Mouse (Mus musculus) A20 (cell line): ENCODE data around the gene Pdia5.
A peak's percentile ranks its signal among the peaks of the same experiment; 100 is the strongest.

Experiments
- DNase-seq: peaks from one replicate; pipeline ENCODE4 v3.0.0-alpha.2; 2011; ENCODE audit warnings: low read depth, low spot score

The Pdia5 gene

DNA sequence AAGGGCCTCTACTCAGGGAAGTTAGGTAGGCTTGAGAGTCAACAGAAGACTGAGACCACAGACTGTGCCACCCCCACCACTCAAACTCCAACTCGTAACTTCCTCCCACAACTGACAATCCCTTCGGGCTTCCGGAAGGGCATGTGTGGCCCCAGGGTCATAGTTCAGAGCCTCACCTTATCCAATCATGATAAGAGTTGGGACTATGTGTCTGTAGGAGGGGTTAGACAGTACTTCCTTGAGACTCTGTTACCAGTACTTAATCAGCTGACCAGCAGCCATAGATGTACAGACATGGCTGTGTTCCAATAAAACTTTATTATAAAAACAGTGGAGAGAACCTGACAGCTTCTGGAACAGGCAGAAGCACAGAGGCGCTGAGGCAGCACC lies 48.7 kb downstream of the Pdia5 start:
- DNase-seq, result no peak

- no peak for DNase-seq
Observed at GRCm38 (mm10) chr16:35441346-35442025, 49.2 kb downstream of the Pdia5 start.

DNA sequence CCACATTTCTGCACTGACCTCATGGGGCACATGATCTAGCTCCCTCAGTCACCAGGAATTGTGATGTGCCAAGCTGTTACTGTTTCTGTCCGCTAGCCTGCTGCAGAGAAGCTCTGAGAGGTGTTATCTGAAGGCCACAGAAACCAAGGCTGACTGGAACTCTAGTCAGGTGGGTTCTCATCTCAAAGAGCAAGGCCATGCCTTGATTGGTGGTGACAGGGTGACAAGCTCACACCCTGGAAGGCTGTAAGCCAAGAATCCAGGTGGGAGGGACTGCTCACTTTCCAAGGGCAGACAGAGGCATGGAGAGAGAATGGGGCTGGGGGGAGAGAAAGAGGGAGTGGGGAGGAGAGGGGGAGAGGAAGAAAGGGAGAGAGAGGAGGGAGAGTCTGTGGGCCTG lies 51.6 kb downstream of the Pdia5 start:
- no peak for DNase-seq

- no peak for DNase-seq
Observed at GRCm38 (mm10) chr16:35431608-35432007, 59.1 kb downstream of the Pdia5 start.

- DNase-seq, result no peak
Observed at GRCm38 (mm10) chr16:35424926-35425325, 65.7 kb downstream of the Pdia5 start.

DNA sequence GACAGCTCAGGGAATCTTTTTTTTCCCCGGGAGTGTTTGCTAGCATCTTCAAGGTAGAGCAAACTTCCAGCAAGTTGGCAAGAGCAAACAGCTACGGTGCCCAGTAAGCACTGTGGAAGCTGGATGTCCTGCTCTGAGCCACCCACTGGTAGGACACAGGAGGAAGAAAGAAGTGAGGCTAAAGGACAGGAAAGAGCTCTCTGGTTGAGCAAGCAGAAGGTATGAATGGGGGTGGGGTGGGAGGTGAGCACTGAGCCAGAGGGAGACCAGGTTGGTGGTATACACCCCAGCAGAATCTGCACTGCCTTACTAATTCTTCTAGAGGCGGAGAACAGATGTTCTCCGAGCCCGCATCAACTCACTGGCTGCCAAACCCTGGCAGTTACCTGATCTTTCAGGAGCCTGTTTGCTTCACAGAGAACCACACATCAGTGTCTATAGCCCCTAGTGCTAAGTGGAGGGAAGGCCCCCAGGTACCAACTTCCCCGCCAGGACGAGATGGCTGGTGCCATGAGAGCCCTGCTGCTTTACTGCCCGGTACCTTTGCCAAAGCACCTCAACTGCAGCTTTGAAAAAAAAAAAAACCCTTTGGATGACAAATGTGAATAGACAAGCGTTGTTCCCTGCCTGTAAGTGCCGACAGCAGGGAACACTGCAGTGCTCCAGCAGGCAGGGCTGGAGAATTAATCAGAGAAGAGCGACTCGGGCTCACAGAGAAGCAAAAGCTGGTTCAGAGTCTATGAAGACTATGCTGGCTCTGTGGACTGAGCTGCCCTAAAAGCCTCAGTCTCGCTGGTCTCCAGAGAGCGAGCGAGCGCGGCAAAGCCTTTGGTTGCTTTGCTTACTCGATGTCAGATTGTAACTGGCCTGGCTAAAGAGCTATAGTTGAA lies 67.2 kb downstream of the Pdia5 start:
- DNase-seq, result no peak

- DNase-seq, result no peak
Observed at GRCm38 (mm10) chr16:35422705-35423104, 68.0 kb downstream of the Pdia5 start.

DNA sequence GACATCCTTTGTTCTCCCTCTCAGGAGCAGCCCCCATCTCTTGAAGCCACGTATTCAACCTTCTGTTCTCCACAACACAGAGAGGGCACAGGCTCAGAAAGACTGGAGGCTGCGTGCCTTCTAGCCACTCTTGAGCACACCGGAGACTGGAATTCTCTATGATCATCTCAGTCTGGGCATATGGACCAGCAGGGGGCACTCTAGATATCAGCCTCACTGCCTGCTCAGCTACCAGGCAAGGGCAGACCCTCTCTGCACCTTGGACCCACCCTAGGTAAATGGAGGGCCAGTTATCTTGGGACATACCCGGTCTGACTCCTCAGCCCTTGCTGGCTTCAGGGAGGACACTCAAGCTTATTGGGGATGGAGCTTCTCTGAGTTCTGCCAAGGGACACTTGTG lies 68.5 kb downstream of the Pdia5 start:
- DNase-seq, result peak; percentile 49

DNA sequence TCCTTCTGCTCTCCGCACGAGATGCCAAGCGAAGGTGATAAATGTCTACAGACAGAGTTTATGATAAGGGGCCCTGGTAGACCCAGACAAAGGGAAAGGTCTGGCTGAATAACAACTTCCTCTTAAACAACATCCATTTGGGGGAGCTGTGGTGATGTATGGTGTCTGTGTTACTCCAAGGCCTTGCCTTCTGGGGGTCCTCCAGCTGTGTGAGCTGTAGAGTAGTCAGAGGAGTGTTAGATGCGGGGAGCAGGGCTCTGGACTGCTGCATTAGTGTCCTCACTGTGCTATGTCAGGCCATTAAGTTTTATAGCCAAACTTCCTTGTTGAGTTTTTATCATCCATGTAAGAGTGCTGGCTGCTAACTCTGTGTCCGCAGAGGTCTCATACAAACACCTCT lies 76.1 kb downstream of the Pdia5 start:
- DNase-seq, result no peak

GRCm38 (mm10) chr16:35406706-35407105 lies 84.0 kb downstream of the Pdia5 start:
- DNase-seq, result no peak

- DNase-seq, result no peak
Observed at GRCm38 (mm10) chr16:35406166-35406565, 84.5 kb downstream of the Pdia5 start.

DNA sequence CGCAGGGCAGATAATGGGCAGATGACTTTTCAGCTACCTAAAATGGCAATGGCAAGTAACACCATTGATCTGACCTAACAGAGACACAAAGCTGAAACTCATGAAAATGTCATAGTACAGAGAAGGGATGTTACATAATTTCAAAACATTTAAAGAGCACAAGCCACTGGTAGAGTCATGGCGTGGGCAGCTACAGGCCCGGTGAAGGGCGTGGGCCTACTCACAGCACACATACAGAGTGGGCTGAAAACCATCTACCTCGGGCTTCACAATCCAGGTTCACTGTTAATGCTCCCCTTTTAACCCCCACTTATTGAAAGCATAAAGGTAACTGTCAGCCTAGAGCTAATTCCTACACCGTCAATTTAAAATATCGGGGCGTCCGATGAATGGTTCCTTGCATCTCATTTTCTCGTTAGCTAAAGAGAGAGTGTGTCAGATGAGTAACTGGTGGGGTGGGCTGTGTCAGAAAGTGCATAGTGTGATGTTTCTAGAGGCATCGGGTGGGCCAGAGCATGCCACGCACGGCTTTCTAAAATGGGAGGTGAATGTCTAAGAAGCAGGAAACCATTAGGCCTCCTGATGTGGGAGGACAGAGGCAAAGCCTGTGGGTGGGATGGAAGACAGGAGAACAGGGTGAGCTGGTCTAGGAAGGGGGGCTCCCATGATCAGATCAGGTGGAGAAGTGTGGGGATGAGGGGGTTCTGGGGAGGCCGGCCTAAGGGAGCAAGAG lies 85.2 kb downstream of the Pdia5 start:
- DNase-seq, result no peak

DNA sequence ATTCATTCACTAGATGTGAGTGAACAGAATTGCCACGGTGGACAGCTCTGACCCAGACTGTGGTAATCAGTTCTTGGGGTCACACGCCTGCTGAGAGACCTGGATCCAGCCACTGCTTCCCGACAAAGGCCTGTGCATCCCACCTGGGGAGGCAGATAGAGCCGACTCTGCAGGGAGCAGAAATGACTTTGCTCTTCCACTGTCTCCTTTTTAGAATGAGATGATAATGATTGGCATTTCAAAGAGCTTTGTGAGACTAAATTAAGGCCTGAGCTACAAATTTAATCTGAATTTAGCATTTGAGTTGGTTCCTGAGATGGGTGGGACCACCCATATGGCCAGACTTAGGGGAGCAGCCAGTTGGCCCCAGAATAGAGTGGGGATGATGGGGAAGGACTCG lies 85.8 kb downstream of the Pdia5 start:
- DNase-seq, result no peak

- DNase-seq, result no peak
Observed at GRCm38 (mm10) chr16:35403891-35404290, 86.8 kb downstream of the Pdia5 start.

GRCm38 (mm10) chr16:35403356-35403755 lies 87.3 kb downstream of the Pdia5 start:
- DNase-seq, result no peak

DNA sequence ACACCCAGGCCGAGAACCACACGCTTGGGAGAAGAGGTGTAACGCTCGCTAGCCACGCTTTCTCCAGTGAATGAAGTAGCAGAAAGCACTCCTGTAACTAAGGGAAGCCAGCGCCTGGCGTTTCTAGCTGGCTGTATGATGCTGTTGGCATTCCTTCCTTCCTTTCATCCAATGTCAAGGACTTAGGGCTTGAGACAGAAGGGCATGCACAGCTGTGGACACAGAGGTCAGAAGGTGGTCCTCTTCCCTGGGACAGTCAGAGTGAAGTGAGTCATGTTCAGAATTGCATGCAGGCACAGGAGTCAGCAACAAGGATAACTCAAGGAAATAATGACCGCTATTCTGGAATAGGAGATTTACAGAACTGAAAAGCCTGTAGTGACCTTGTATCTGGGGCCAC lies 97.9 kb downstream of the Pdia5 start:
- no peak for DNase-seq

- DNase-seq, result no peak
Observed at GRCm38 (mm10) chr16:35385654-35386053, 105.0 kb downstream of the Pdia5 start.

DNA sequence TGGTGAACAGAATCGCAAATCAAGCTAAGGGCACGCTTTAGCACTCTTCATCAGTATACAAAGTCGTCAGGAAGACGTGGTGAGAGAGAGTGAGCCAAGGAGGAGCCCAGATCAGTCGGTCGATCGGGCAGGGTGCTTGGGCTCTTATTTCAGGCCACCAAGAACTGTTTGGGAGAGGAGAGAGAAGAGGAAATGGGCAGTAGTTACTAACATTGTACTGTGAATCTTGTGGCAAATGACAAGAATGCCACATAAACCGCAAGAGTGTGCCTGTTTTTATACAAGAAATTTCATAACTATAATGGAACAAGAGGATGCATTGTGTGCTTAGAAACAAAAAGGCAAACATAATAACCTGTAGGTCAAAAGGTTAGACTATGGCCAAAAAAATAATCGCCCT lies 110.6 kb downstream of the Pdia5 start:
- DNase-seq, result no peak

- DNase-seq, result peak; percentile 32
Observed at GRCm38 (mm10) chr16:35379344-35379743, 111.3 kb downstream of the Pdia5 start.

GRCm38 (mm10) chr16:35364063-35364428 lies 126.6 kb downstream of the Pdia5 start:
- DNase-seq, result no peak

GRCm38 (mm10) chr16:35363150-35364062 lies 127.3 kb downstream of the Pdia5 start, which contains the start of gene Sec22a:
Gene Sec22a (minus strand): TSS chr16:35363918.
- peak; percentile 96 for DNase-seq
